Mouse (Mus musculus) midbrain, embryonic 16.5 days (tissue): ENCODE measurements around the gene Rfx2. TPM values are rescaled to one million over a fixed set of nuclear protein-coding genes. Genes with fewer than 3 reads are reported as not detected.
A peak's percentile ranks its signal among the peaks of the same experiment; 100 is the strongest.

Experiments
- ATAC-seq: fragments of 200-750 bp; cut with Nextera tagmentation; 2 replicates; pipeline ENCODE4 v1.8.0; 2017; ENCODE audit warnings: moderate TSS enrichment
- H3K27ac ChIP-seq: fragments of 300-500 bp; sonication (generic); 2 replicates; pipeline ENCODE4 v1.5.1; 2014; ENCODE audit warnings: mild to moderate bottlenecking, low read length, mixed read lengths
- H3K27me3 ChIP-seq: fragments of 300-500 bp; sonication (generic); 2 replicates; pipeline ENCODE4 v1.6.1; 2014; ENCODE audit warnings: low read depth, low read length, mixed read lengths; ENCODE audit not compliant: control insufficient read depth, insufficient read depth
- H3K36me3 ChIP-seq: fragments of 300-500 bp; sonication (generic); 2 replicates; pipeline ENCODE4 v1.6.1; 2014; ENCODE audit warnings: mild to moderate bottlenecking, low read length, moderate library complexity, mixed read lengths; ENCODE audit not compliant: control insufficient read depth, insufficient read depth
- H3K4me1 ChIP-seq: fragments of 300-500 bp; sonication (generic); 2 replicates; pipeline ENCODE4 v1.6.1; 2014; ENCODE audit warnings: mild to moderate bottlenecking, low read length, mixed read lengths; ENCODE audit not compliant: control insufficient read depth, insufficient read depth
- H3K4me2 ChIP-seq: fragments of 300-500 bp; sonication (generic); 2 replicates; pipeline ENCODE4 v1.6.1; 2014; ENCODE audit warnings: mild to moderate bottlenecking, low read length, mixed read lengths
- H3K4me3 ChIP-seq: fragments of 300-500 bp; sonication (generic); 2 replicates; pipeline ENCODE4 v1.5.1; 2014; ENCODE audit warnings: low read depth, mild to moderate bottlenecking, low read length, moderate library complexity, mixed read lengths
- H3K9ac ChIP-seq: fragments of 300-500 bp; sonication (generic); 2 replicates; pipeline ENCODE4 v1.6.1; 2014; ENCODE audit warnings: low read depth, low read length, mixed read lengths
- H3K9me3 ChIP-seq: fragments of 300-500 bp; sonication (generic); replicated peaks from 2 replicates; pipeline ENCODE4 v1.6.1; 2014; ENCODE audit warnings: mild to moderate bottlenecking, low read length, mixed read lengths; ENCODE audit not compliant: control insufficient read depth, poor library complexity, severe bottlenecking
- WGBS: fragments of 180-500 bp; shearing (Covaris S2); extraction: QIAGEN DNeasy Blood & Tissue Kit; methylation state at CpG from one replicate; pipeline ENCODE4 v1.1.7; 2014; 5-methylcytosine and 5-hydroxymethylcytosine counted together
- polyA plus RNA-seq: library from polyadenylated mRNA; unstranded; fragments of >200 nt; fragmentation: Nextera tagmentation; extraction: Ambion mirVana; gene quantifications from 2 replicates; pipeline ENCODE4 v1.2.1, GENCODE M21; 2015

The Rfx2 gene
- polyA plus RNA-seq, 1 experiment from 2014 or later = 4.8 TPM

DNA sequence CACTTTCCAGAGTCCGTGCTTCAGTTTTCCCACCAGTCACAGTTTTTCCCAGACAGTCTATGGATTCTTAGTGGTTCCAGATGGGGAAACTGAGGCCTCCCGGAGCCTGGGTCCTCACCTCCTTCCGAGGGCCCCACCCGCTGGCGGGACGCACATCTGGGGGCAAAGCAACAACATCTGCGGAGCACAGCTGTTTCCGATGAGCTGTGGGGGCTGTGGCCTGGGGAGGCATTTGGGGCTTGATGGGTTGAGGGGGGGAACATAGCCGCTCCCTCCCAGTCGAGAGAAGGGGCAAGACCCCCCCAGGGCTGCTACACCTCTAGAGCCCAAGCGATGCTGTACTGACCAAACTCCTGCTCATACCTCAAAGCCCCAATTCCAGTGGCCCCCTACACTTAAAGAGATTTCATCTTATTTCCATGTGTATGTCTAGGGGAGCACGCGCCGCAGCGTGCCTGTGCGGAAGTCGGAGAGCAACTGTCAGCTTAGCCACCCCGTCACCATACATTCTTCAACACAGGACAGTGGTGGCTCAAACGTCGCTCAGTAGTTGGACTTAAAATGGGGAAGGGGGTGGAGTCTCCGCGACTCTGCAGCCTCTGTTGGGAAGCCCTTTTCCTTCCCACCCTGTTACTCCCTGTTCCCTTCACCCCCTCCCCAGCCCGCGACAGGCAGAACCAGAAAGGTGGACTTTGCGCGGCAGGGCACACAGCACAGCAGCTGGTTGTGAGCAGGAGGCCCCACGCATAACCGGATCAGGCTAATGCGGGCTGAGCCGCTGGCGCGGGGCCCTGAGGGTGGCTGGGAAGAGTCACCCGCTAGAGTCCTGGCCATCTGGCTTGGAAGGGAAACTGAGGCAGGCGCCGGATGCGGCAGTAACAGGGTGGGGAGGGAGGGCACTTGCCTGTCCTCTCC lies 76.3 kb downstream of the Rfx2 start:
- Histone ChIP-seq H3K36me3 (no peaks in the 10 kb centered on the region), H3K4me1 (peaks cover 14% of the 10 kb centered on the region), H3K27me3 (peaks cover 71% of the 10 kb centered on the region), H3K9ac (no peak overlapping the region), H3K9me3 (no peaks in the 10 kb centered on the region), H3K27ac (no peak overlapping the region), H3K4me3 (no peak overlapping the region), H3K4me2 (no peak overlapping the region)
- no peak for ATAC-seq
- 13% methylated on average over 36 of the region's 36 CpGs for WGBS

DNA sequence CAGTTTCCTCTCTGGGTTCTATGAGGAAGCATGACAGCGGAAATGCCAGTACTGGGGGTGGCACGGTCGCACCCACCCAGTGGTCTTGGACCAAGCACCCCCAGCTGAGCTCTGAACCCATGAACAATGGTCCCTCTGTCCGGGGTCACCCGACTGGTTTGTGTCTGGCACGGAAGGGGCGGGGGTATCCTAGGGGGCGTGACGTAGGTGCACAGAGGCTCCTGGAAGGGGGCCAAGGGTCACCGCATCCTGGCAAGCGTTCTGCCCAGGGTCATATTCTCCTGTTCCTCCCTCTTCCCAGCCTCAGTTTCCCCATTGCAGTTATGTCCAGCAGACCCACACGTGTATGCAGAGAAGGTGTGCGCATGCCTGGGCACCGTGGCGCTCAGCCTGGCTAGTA lies 77.4 kb downstream of the Rfx2 start:
- Histone ChIP-seq H3K27ac (no peak overlapping the region), H3K4me3 (no peak overlapping the region), H3K4me1 (peaks cover 14% of the 10 kb centered on the region), H3K27me3 (peaks cover 72% of the 10 kb centered on the region), H3K9me3 (no peaks in the 10 kb centered on the region), H3K9ac (no peak overlapping the region), H3K4me2 (no peak overlapping the region), H3K36me3 (no peaks in the 10 kb centered on the region)
- 23% methylated on average over 15 of the region's 15 CpGs for WGBS
- no peak for ATAC-seq

DNA sequence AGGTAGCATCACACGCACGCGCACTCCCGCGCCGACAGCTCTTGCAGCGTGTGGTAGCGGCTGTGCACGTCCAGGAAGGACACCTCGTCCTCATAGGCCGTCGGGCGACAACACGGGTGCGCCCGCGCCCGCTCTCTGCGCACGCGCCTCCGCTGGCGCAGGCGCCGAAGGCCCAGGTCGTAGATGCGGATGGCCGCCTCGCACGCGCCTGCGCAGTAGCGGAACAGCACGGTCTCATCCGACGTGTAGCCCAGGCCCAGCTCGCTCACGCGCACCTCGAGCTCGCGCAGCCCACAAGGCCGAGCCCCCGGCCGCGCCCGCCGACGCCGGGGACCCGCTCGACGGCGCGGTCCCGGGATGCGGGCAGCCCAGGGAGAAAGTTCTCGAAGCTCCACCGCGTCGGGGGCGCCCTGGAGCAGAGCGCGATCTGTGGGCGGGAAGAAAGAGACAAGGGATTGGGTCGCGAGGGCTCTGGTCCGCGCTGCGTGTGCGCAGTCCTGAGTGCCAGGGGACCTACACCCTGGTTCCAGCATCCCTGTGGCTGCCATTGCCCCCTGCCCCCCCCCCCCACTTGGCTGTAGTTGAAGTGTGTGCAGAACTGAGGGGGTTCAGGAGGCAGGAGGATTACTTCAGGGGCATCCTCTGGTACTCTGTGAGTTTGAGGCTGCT lies 79.3 kb downstream of the Rfx2 start:
- peak overlapping the region; percentile 55 for H3K4me2 ChIP-seq
- peaks cover 53% of the 10 kb centered on the region for H3K27me3 ChIP-seq
- no peak overlapping the region for H3K27ac ChIP-seq
- peak overlapping the region; percentile 52; the same call in 1 of the 2 replicates for H3K9ac ChIP-seq
- no peaks in the 10 kb centered on the region for H3K4me1 ChIP-seq
- H3K36me3 ChIP-seq = no peaks in the 10 kb centered on the region
- H3K4me3 ChIP-seq = peak overlapping the region; percentile 37
- ATAC-seq = peak; percentile 85
- H3K9me3 ChIP-seq = no peaks in the 10 kb centered on the region
- 18% methylated on average over 65 of the region's 71 CpGs for WGBS

DNA sequence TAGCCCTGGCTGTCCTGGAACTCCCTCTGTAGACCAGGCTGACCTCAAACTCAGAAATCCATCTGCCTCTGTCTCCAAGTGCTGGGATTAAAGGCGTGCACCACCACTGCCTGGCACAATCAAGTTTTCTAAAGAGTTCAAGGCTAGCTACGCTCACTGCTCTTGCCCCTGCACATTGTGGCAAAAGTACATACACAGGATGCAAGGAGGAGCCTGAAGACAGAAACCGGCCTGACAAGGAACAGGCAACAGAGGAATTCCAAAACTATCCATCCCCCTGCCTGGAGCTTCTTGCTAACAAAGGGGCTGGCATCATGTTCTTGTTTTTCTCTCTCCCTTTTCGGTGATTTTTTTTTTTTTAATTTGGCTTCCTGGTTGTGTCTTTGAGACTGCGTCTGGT lies 86.6 kb downstream of the Rfx2 start:
- H3K4me2 ChIP-seq = no peak overlapping the region
- no peaks in the 10 kb centered on the region for H3K36me3 ChIP-seq
- no peak overlapping the region for H3K4me3 ChIP-seq
- H3K27me3 ChIP-seq = peaks cover under 1% of the 10 kb centered on the region; the same call in 1 of the 2 replicates
- 66% methylated on average over 5 of the region's 5 CpGs for WGBS
- H3K4me1 ChIP-seq = no peaks in the 10 kb centered on the region
- H3K27ac ChIP-seq = no peak overlapping the region
- H3K9me3 ChIP-seq = no peaks in the 10 kb centered on the region
- no peak overlapping the region for H3K9ac ChIP-seq
- ATAC-seq = no peak

DNA sequence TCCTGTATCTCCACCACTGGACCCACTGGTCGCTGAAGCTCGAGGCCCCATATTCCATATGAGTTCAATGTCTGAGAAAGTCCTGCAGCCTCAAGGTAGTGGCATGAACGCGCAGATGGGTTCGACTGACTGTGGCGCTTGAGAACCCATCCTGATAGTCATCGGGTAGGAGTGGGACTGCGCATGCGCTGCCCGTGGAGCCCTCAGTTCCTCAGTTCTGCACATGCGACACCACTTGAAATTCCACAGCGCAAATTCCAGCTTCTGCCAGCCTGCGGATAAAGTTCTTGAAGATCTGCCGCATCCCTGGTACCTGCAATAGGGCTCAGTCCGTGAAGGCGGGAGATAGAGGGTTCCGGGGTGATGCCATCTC lies 90.0 kb downstream of the Rfx2 start:
- no peak for ATAC-seq
- WGBS = 75% methylated on average over 17 of the region's 17 CpGs
- Histone ChIP-seq H3K36me3 (no peaks in the 10 kb centered on the region), H3K4me3 (no peak overlapping the region), H3K9me3 (no peaks in the 10 kb centered on the region), H3K4me2 (no peak overlapping the region), H3K27me3 (no peaks in the 10 kb centered on the region), H3K4me1 (no peaks in the 10 kb centered on the region), H3K9ac (no peak overlapping the region), H3K27ac (no peak overlapping the region)

DNA sequence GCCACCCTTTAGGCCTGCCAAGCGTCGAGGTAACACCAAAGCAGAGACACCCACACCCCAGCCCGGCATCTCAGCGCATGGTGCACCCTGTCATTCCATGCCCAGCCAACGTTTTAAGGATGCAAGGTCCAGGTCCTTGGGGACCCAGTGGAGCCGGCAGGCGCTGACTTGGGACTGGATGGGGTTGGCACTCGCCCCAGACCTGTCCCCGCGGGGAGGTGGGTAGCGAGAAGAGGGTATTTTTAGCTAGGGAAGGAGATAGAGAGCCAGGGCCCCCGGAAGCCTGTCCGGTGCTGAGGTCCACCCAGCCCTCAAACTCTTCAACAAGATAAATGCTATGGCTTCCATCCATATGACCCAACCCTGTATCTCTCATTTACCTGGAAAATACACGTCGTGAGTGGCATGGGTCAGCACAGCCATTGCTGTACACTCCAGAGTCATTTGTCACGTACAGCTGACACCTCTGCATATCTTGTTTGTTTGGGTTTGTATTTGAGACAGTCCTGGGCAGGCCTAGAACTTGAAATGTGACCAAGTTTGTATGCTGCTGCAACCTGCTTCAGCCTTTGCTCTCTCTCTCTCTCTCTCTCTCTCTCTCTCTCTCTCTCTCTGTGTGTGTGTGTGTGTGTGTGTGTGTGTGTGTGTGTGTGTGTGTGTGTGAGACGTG lies 90.6 kb downstream of the Rfx2 start:
- Histone ChIP-seq H3K9me3 (no peaks in the 10 kb centered on the region), H3K4me3 (no peak overlapping the region), H3K27ac (no peak overlapping the region), H3K4me1 (no peaks in the 10 kb centered on the region), H3K9ac (no peak overlapping the region), H3K4me2 (no peak overlapping the region), H3K27me3 (no peaks in the 10 kb centered on the region), H3K36me3 (no peaks in the 10 kb centered on the region)
- 0 out of 2 replicates have a peak, but pooled peaks have one; percentile 17 for ATAC-seq
- 81% methylated on average over 17 of the region's 17 CpGs for WGBS

DNA sequence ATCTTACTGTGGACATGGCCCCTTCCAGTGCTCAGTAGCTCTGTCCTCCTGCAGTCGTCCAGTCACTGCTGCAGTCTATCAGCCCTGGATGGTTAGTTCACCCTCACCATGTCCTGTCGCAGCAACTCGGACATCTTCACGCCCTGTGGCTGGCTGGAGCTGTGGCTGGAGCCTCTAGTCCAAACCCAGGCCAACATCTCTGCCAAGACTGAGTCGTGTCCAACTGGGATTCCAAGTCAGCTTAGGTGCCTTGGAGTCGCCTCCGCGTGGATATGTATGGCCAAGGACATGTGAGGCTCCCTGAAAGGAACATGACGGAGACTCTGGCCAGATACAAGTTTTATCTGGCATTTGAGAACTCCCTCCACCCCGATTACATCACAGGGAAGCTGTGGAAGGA lies 92.6 kb downstream of the Rfx2 start:
- Histone ChIP-seq H3K27me3 (no peaks in the 10 kb centered on the region; the same call in 1 of the 2 replicates), H3K4me3 (no peak overlapping the region), H3K36me3 (no peaks in the 10 kb centered on the region), H3K27ac (no peak overlapping the region), H3K4me1 (no peaks in the 10 kb centered on the region), H3K9ac (no peak overlapping the region), H3K9me3 (no peaks in the 10 kb centered on the region), H3K4me2 (no peak overlapping the region)
- 84% methylated on average over 10 of the region's 10 CpGs for WGBS
- ATAC-seq = no peak

DNA sequence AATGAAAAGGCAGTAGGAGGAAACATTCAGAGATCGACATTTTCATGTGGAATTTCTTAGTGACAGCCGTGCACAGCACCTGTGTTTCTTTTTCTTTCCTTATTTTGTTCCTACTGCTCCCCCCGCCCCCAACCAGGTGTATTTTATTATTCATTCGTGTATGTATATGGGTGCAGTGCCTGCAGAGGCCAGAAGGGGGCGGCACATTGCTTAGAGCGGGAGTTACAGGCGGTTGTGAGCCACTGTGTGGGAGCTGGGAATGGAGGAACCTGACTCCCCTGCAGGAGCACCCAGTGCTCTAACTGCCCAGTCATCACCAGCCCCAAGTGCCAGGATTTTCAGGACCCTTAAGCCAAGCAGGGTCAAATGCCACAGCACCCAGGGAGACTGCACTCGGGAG lies 94.3 kb downstream of the Rfx2 start:
- no peak overlapping the region for H3K4me3 ChIP-seq
- ATAC-seq = no peak
- H3K36me3 ChIP-seq = no peaks in the 10 kb centered on the region
- H3K27ac ChIP-seq = no peak overlapping the region
- H3K9me3 ChIP-seq = no peaks in the 10 kb centered on the region
- WGBS = 49% methylated on average over 8 of the region's 8 CpGs
- no peaks in the 10 kb centered on the region for H3K4me1 ChIP-seq
- no peaks in the 10 kb centered on the region; the same call in 1 of the 2 replicates for H3K27me3 ChIP-seq
- no peak overlapping the region for H3K9ac ChIP-seq
- no peak overlapping the region for H3K4me2 ChIP-seq
